9 mouse cellular contexts compared by ENCODE assay signal in the genomic region with DNA sequence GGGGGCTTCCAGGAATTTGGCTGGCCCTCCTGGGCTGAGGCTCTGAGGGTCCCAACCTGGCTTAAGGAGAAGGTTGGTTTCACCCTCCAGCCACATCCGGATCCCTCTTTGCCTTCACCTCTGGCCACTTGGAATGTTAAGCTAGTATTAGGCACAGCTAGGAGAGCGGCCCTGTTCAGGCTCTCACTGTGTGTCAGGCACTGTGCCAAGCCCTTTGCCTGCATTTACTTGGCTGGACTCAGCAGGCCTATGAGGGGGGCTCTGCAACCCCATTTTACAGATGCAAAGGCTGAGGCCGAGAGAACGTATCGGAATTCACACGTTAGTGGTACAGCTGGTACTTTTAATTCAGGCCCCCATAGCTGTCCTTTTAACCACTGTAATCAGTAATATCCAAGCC. TPM values are rescaled to one million over a fixed set of nuclear protein-coding genes. Genes with fewer than 3 reads are reported as not detected.
DNase-seq lines count a peak whose midpoint lies in the region; ATAC-seq and TF ChIP-seq lines count a peak whose summit lies in the region.
"Had no signal": no experiment of that assay in that cellular context is flagged by ENCODE, and none has a peak within 500 bp of the region (broad histone marks: within the 10 kb centered on the region; RNA-seq: fewer than 3 reads in every experiment).

No protein-coding gene starts in this region.

- no peak for TF ChIP-seq CTCF in kidney, postnatal 0 days (IDR thresholded peaks at IDR 0.05; ENCODE audit: low read depth)
- TF ChIP-seq CTCF in stomach, postnatal 0 days (IDR thresholded peaks at IDR 0.05; ENCODE audit: low read depth): no peak
- TF ChIP-seq CTCF in lung, adult 2 months (IDR thresholded peaks at IDR 0.05; ENCODE audit: insufficient read depth, low read length): no peak

- intact Hi-C loops in heart, postnatal 36 days (cut with DNase I): no loop called here
- intact Hi-C loops in gastrocnemius, postnatal 36 days (cut with DNase I): no loop called here

- no peak for TF ChIP-seq POLR2A in lung, adult 2 months (IDR thresholded peaks at IDR 0.05; ENCODE audit: borderline replicate concordance, extremely low read depth, low read depth, low read length)

- DNase-seq in heart, embryonic 10.5 days (ENCODE audit: low spot score): no peak
- no peak for DNase-seq in heart, postnatal 36 days
- DNase-seq in neural tube, embryonic 11.5 days (ENCODE audit: low spot score): peak; percentile 10
- DNase-seq in neural tube, embryonic 10.5 days (ENCODE audit: extremely low spot score, low spot score): no peak
- DNase-seq in kidney, postnatal 0 days (ENCODE audit: low spot score): no peak
- DNase-seq in stomach, postnatal 0 days (ENCODE audit: low spot score): no peak
- DNase-seq in gastrocnemius, postnatal 36 days: no peak
- DNase-seq in lung, adult 2 months: no peak

- H3K36me3 ChIP-seq in heart, embryonic 10.5 days: peaks cover 20% of the 10 kb centered on the region
- peaks cover 5% of the 10 kb centered on the region; the same call in 1 of the 2 replicates for H3K36me3 ChIP-seq in neural tube, embryonic 11.5 days (ENCODE audit: control insufficient read depth, insufficient read depth, low read length)
- peaks cover 9% of the 10 kb centered on the region for H3K36me3 ChIP-seq in kidney, postnatal 0 days (ENCODE audit: insufficient read depth, low read length)
- H3K36me3 ChIP-seq in stomach, postnatal 0 days (ENCODE audit: control insufficient read depth, insufficient read depth, low read length): no peaks in the 10 kb centered on the region
- H3K36me3 ChIP-seq: liver, embryonic 15.5 days had no signal

- TF ChIP-seq EP300 in stomach, postnatal 0 days (optimal IDR thresholded peaks at IDR 0.05): no peak

- no peak overlapping the region for H3K9ac ChIP-seq in neural tube, embryonic 11.5 days (ENCODE audit: low read length)
- no peak overlapping the region for H3K9ac ChIP-seq in kidney, postnatal 0 days (ENCODE audit: low read depth, low read length)
- H3K9ac ChIP-seq in stomach, postnatal 0 days (ENCODE audit: low read length): no peak overlapping the region
- H3K9ac ChIP-seq: liver, embryonic 15.5 days had no signal

- 83% methylated on average over 6 of the region's 6 CpGs for WGBS in heart, embryonic 10.5 days
- 89% methylated on average over 6 of the region's 6 CpGs for WGBS in neural tube, embryonic 11.5 days
- 76% methylated on average over 6 of the region's 6 CpGs for WGBS in kidney, postnatal 0 days
- 67% methylated on average over 6 of the region's 6 CpGs for WGBS in stomach, postnatal 0 days
- 84% methylated on average over 6 of the region's 6 CpGs for WGBS in lung, adult 2 months

- no peak overlapping the region for H3K4me3 ChIP-seq in heart, embryonic 10.5 days
- H3K4me3 ChIP-seq in neural tube, embryonic 11.5 days (ENCODE audit: low read depth, low read length): no peak overlapping the region
- H3K4me3 ChIP-seq in kidney, postnatal 0 days (replicated peaks; ENCODE audit: low read depth, low read length): no peak overlapping the region
- no peak overlapping the region for H3K4me3 ChIP-seq in stomach, postnatal 0 days (ENCODE audit: low read depth, low read length)
- H3K4me3 ChIP-seq in lung, adult 2 months (replicated peaks; ENCODE audit: extremely low read depth, low read depth, low read length): no peak overlapping the region
- H3K4me3 ChIP-seq: liver, embryonic 15.5 days had no signal

- no peaks in the 10 kb centered on the region for H3K9me3 ChIP-seq in heart, embryonic 10.5 days
- no peaks in the 10 kb centered on the region for H3K9me3 ChIP-seq in neural tube, embryonic 11.5 days (ENCODE audit: control insufficient read depth, low read length)
- no peaks in the 10 kb centered on the region for H3K9me3 ChIP-seq in kidney, postnatal 0 days (replicated peaks; ENCODE audit: low read length)
- H3K9me3 ChIP-seq in stomach, postnatal 0 days (ENCODE audit: control insufficient read depth, low read length): no peaks in the 10 kb centered on the region
- H3K9me3 ChIP-seq: liver, embryonic 15.5 days had no signal

- H3K4me2 ChIP-seq in neural tube, embryonic 11.5 days (ENCODE audit: low read depth): no peak overlapping the region
- H3K4me2 ChIP-seq in kidney, postnatal 0 days (ENCODE audit: low read length): no peak overlapping the region
- no peak overlapping the region for H3K4me2 ChIP-seq in stomach, postnatal 0 days (replicated peaks; ENCODE audit: low read depth)
- H3K4me2 ChIP-seq: liver, embryonic 15.5 days had no signal

- ATAC-seq in neural tube, embryonic 11.5 days (ENCODE audit: insufficient read depth, low FRiP score, low TSS enrichment): no peak
- no peak for ATAC-seq in kidney, postnatal 0 days (replicated peaks; ENCODE audit: low FRiP score, low read depth)
- no peak for ATAC-seq in stomach, postnatal 0 days (ENCODE audit: low FRiP score, low TSS enrichment)

- H3K4me1 ChIP-seq in heart, embryonic 10.5 days: peaks cover 97% of the 10 kb centered on the region
- H3K4me1 ChIP-seq in neural tube, embryonic 11.5 days (ENCODE audit: control insufficient read depth, insufficient read depth, low read length): peaks cover 68% of the 10 kb centered on the region
- H3K4me1 ChIP-seq in kidney, postnatal 0 days (replicated peaks; ENCODE audit: insufficient read depth, low read length): peaks cover 60% of the 10 kb centered on the region
- H3K4me1 ChIP-seq in stomach, postnatal 0 days (replicated peaks; ENCODE audit: control insufficient read depth, insufficient read depth): peaks cover 31% of the 10 kb centered on the region
- peaks cover 15% of the 10 kb centered on the region for H3K4me1 ChIP-seq in lung, adult 2 months (ENCODE audit: control insufficient read depth, insufficient read depth, low read length)

- no peaks in the 10 kb centered on the region for H3K27me3 ChIP-seq in heart, embryonic 10.5 days (ENCODE audit: insufficient read depth, poor library complexity, severe bottlenecking)
- no peaks in the 10 kb centered on the region for H3K27me3 ChIP-seq in neural tube, embryonic 11.5 days (ENCODE audit: control insufficient read depth, insufficient read depth, low read length)
- H3K27me3 ChIP-seq in kidney, postnatal 0 days (ENCODE audit: insufficient read depth, low read length): no peaks in the 10 kb centered on the region
- H3K27me3 ChIP-seq in stomach, postnatal 0 days (ENCODE audit: control insufficient read depth, insufficient read depth, low read length): no peaks in the 10 kb centered on the region
- H3K27me3 ChIP-seq: liver, embryonic 15.5 days had no signal

- H3K27ac ChIP-seq in heart, embryonic 10.5 days: peak overlapping the region; percentile 17
- no peak overlapping the region for H3K27ac ChIP-seq in neural tube, embryonic 11.5 days (ENCODE audit: low read depth, low read length)
- H3K27ac ChIP-seq in kidney, postnatal 0 days: 0 out of 2 replicates have a peak overlapping the region, but pooled peaks have one; percentile 73
- H3K27ac ChIP-seq in stomach, postnatal 0 days (replicated peaks): peak overlapping the region; percentile 30; the same call in 1 of the 2 replicates
- H3K27ac ChIP-seq: liver, embryonic 15.5 days had no signal

RNA-seq across cellular contexts. Expression of gene Ahdc1, which starts 12.6 kb away (rescaled TPM):
- polyA plus RNA-seq in heart, embryonic 10.5 days (2016; fragmentation: Nextera tagmentation; extraction: Ambion mirVana): 8.4 and 12.2 TPM in 2 replicates
- 10 to 100 TPM; 41.9 to 50.8 TPM for total RNA-seq in heart, postnatal 36 days (2021)
- 6.1 and 7.2 TPM in 2 replicates for polyA plus RNA-seq in neural tube, embryonic 11.5 days (2014; fragmentation: Nextera tagmentation; extraction: Ambion mirVana)
- 6.4 and 6.7 TPM in 2 replicates for polyA plus RNA-seq in kidney, postnatal 0 days (2015; fragmentation: Nextera tagmentation; extraction: Ambion mirVana)
- polyA plus RNA-seq in stomach, postnatal 0 days (2015; fragmentation: Nextera tagmentation; extraction: Ambion mirVana): 2.8 and 3.2 TPM in 2 replicates
- 10 to 100 TPM; 27.4 to 31.7 TPM for total RNA-seq in gastrocnemius, postnatal 36 days (2021)
- polyA plus RNA-seq in lung, adult 2 months (2012; rRNA removed): 25.8 and 28.7 TPM in 2 replicates

RNA-seq across cellular contexts. Expression of gene Fgr, which starts 49.7 kb away (rescaled TPM):
- polyA plus RNA-seq in heart, embryonic 10.5 days (2016; fragmentation: Nextera tagmentation; extraction: Ambion mirVana): 0.36 and 0.43 TPM in 2 replicates
- total RNA-seq in heart, postnatal 36 days (2021): under 1 TPM; 0.31 to 0.60 TPM
- 0.09 and 0.24 TPM in 2 replicates for polyA plus RNA-seq in neural tube, embryonic 11.5 days (2014; fragmentation: Nextera tagmentation; extraction: Ambion mirVana)
- polyA plus RNA-seq in kidney, postnatal 0 days (2015; fragmentation: Nextera tagmentation; extraction: Ambion mirVana): 0.47 and 0.51 TPM in 2 replicates
- 0.15 and 0.18 TPM in 2 replicates for polyA plus RNA-seq in stomach, postnatal 0 days (2015; fragmentation: Nextera tagmentation; extraction: Ambion mirVana)
- total RNA-seq in gastrocnemius, postnatal 36 days (2021): under 1 TPM in 1 of 2 experiments, not detected in 1; 0.10 TPM
- polyA plus RNA-seq in lung, adult 2 months (2012; rRNA removed): 10.7 and 19.1 TPM in 2 replicates
